Mouse (Mus musculus): Measurements from ENCODE around the gene Sirt5. TPM values are rescaled to one million over a fixed set of nuclear protein-coding genes. Genes with fewer than 3 reads are reported as not detected.

Sirt5 gene
- polyA plus RNA-seq, 1 experiment from 2014 or later: 33.6 TPM

GRCm38 (mm10) chr13:43397700-43398296 is 32.5 kb downstream of the Sirt5 start:
- peaks cover 69% of the 10 kb centered on the region for H3K36me3 ChIP-seq (replicated peaks)
- H3K27me3 ChIP-seq (ENCODE audit: poor library complexity, severe bottlenecking): no peaks in the 10 kb centered on the region
- DNase-seq (ENCODE audit: extremely low spot score, low spot score): no peak
- peak overlapping the region; percentile 90 for H3K4me3 ChIP-seq
- H3K9me3 ChIP-seq: peaks cover 9% of the 10 kb centered on the region; the same call in 1 of the 2 replicates
- H3K4me1 ChIP-seq: peaks cover 12% of the 10 kb centered on the region
- H3K27ac ChIP-seq: peak overlapping the region; percentile 99
- 41% methylated on average over 17 of the region's 17 CpGs for WGBS

GRCm38 (mm10) chr13:43398297-43399080 is 33.2 kb downstream of the Sirt5 start, which contains the start of gene Nol7:
Gene Nol7, plus strand, starts transcription at chr13:43398390.
- Histone ChIP-seq H3K36me3 (replicated peaks) (peaks cover 76% of the 10 kb centered on the region), H3K4me3 (peak within 1 kb of the TSS; percentile 90), H3K27ac (peak within 1 kb of the TSS; percentile 99), H3K4me1 (peaks cover 12% of the 10 kb centered on the region), H3K27me3 (ENCODE audit: poor library complexity, severe bottlenecking) (no peaks in the 10 kb centered on the region), H3K9me3 (peaks cover 9% of the 10 kb centered on the region; the same call in 1 of the 2 replicates)
- 1% methylated on average over 72 of the region's 72 CpGs for WGBS
- peak; percentile 97 for DNase-seq (ENCODE audit: extremely low spot score, low spot score)

- peaks cover 77% of the 10 kb centered on the region for H3K36me3 ChIP-seq (replicated peaks)
- H3K9me3 ChIP-seq: peaks cover 1% of the 10 kb centered on the region; the same call in 1 of the 2 replicates
- peak overlapping the region; percentile 90 for H3K4me3 ChIP-seq
- no peaks in the 10 kb centered on the region for H3K27me3 ChIP-seq (ENCODE audit: poor library complexity, severe bottlenecking)
- no peak overlapping the region for H3K27ac ChIP-seq
- DNase-seq (ENCODE audit: extremely low spot score, low spot score): no peak
- peaks cover 12% of the 10 kb centered on the region for H3K4me1 ChIP-seq
- 92% methylated on average over 5 of the region's 5 CpGs for WGBS
Measured at GRCm38 (mm10) chr13:43399576-43399975, 34.3 kb downstream of the Sirt5 start.

GRCm38 (mm10) chr13:43412311-43412710 is 47.0 kb downstream of the Sirt5 start:
- no peaks in the 10 kb centered on the region for H3K4me1 ChIP-seq
- H3K4me3 ChIP-seq: no peak overlapping the region
- no peak for DNase-seq (ENCODE audit: extremely low spot score, low spot score)
- no peaks in the 10 kb centered on the region for H3K27me3 ChIP-seq (ENCODE audit: poor library complexity, severe bottlenecking)
- WGBS: 88% methylated on average over 7 of the region's 7 CpGs
- H3K9me3 ChIP-seq: no peaks in the 10 kb centered on the region
- no peak overlapping the region for H3K27ac ChIP-seq
- peaks cover 95% of the 10 kb centered on the region for H3K36me3 ChIP-seq (replicated peaks)

- DNase-seq (ENCODE audit: extremely low spot score, low spot score): no peak
- 99% methylated on average over 2 of the region's 2 CpGs for WGBS
- Histone ChIP-seq H3K9me3 (no peaks in the 10 kb centered on the region), H3K36me3 (replicated peaks) (peaks cover 95% of the 10 kb centered on the region), H3K4me3 (no peak overlapping the region), H3K27me3 (ENCODE audit: poor library complexity, severe bottlenecking) (no peaks in the 10 kb centered on the region), H3K27ac (no peak overlapping the region), H3K4me1 (no peaks in the 10 kb centered on the region)
Measured at GRCm38 (mm10) chr13:43413611-43414010, 48.3 kb downstream of the Sirt5 start.

- H3K9me3 ChIP-seq: no peaks in the 10 kb centered on the region
- 79% methylated on average over 1 of the region's 1 CpGs for WGBS
- no peak overlapping the region for H3K27ac ChIP-seq
- H3K36me3 ChIP-seq (replicated peaks): peaks cover 95% of the 10 kb centered on the region
- no peak for DNase-seq (ENCODE audit: extremely low spot score, low spot score)
- H3K4me3 ChIP-seq: no peak overlapping the region
- no peaks in the 10 kb centered on the region for H3K27me3 ChIP-seq (ENCODE audit: poor library complexity, severe bottlenecking)
- no peaks in the 10 kb centered on the region for H3K4me1 ChIP-seq
Measured at GRCm38 (mm10) chr13:43415249-43415648, 50.0 kb downstream of the Sirt5 start.

- peaks cover 44% of the 10 kb centered on the region for H3K36me3 ChIP-seq (replicated peaks)
- H3K9me3 ChIP-seq: no peaks in the 10 kb centered on the region
- no peak for DNase-seq (ENCODE audit: extremely low spot score, low spot score)
- no peak overlapping the region for H3K27ac ChIP-seq
- WGBS: 98% methylated on average over 4 of the region's 4 CpGs
- no peak overlapping the region for H3K4me3 ChIP-seq
- no peaks in the 10 kb centered on the region for H3K27me3 ChIP-seq (ENCODE audit: poor library complexity, severe bottlenecking)
- H3K4me1 ChIP-seq: no peaks in the 10 kb centered on the region
Measured at GRCm38 (mm10) chr13:43428436-43428835, 63.1 kb downstream of the Sirt5 start.

- Histone ChIP-seq H3K4me1 (no peaks in the 10 kb centered on the region), H3K36me3 (replicated peaks) (peaks cover 20% of the 10 kb centered on the region), H3K27ac (no peak overlapping the region), H3K27me3 (ENCODE audit: poor library complexity, severe bottlenecking) (no peaks in the 10 kb centered on the region), H3K9me3 (peaks cover 4% of the 10 kb centered on the region; the same call in 1 of the 2 replicates), H3K4me3 (no peak overlapping the region)
- no peak for DNase-seq (ENCODE audit: extremely low spot score, low spot score)
- WGBS: 91% methylated on average over 2 of the region's 2 CpGs
Measured at GRCm38 (mm10) chr13:43433395-43433794, 68.1 kb downstream of the Sirt5 start.

- WGBS: 100% methylated on average over 1 of the region's 1 CpGs
- no peaks in the 10 kb centered on the region for H3K4me1 ChIP-seq
- no peaks in the 10 kb centered on the region for H3K27me3 ChIP-seq (ENCODE audit: poor library complexity, severe bottlenecking)
- H3K36me3 ChIP-seq (replicated peaks): peaks cover 2% of the 10 kb centered on the region; the same call in 1 of the 2 replicates
- no peak overlapping the region for H3K4me3 ChIP-seq
- H3K27ac ChIP-seq: no peak overlapping the region
- peaks cover 4% of the 10 kb centered on the region; the same call in 1 of the 2 replicates for H3K9me3 ChIP-seq
- no peak for DNase-seq (ENCODE audit: extremely low spot score, low spot score)
Measured at GRCm38 (mm10) chr13:43440376-43440775, 75.1 kb downstream of the Sirt5 start.

GRCm38 (mm10) chr13:43442551-43442950 is 77.3 kb downstream of the Sirt5 start:
- peaks cover 1% of the 10 kb centered on the region; the same call in 1 of the 2 replicates for H3K36me3 ChIP-seq (replicated peaks)
- no peak for DNase-seq (ENCODE audit: extremely low spot score, low spot score)
- WGBS: 87% methylated on average over 1 of the region's 1 CpGs
- no peak overlapping the region for H3K4me3 ChIP-seq
- H3K9me3 ChIP-seq: peaks cover 2% of the 10 kb centered on the region; the same call in 1 of the 2 replicates
- no peak overlapping the region for H3K27ac ChIP-seq
- H3K4me1 ChIP-seq: peaks cover 8% of the 10 kb centered on the region; the same call in 1 of the 2 replicates
- H3K27me3 ChIP-seq (ENCODE audit: poor library complexity, severe bottlenecking): no peaks in the 10 kb centered on the region

- Histone ChIP-seq H3K36me3 (replicated peaks) (no peaks in the 10 kb centered on the region), H3K4me1 (peaks cover 8% of the 10 kb centered on the region; the same call in 1 of the 2 replicates), H3K27me3 (ENCODE audit: poor library complexity, severe bottlenecking) (no peaks in the 10 kb centered on the region), H3K27ac (no peak overlapping the region), H3K4me3 (no peak overlapping the region), H3K9me3 (no peaks in the 10 kb centered on the region)
- no peak for DNase-seq (ENCODE audit: extremely low spot score, low spot score)
- 95% methylated on average over 4 of the region's 4 CpGs for WGBS
Measured at GRCm38 (mm10) chr13:43443706-43444105, 78.4 kb downstream of the Sirt5 start.

GRCm38 (mm10) chr13:43444717-43445116 is 79.4 kb downstream of the Sirt5 start:
- H3K4me1 ChIP-seq: peaks cover 8% of the 10 kb centered on the region; the same call in 1 of the 2 replicates
- no peaks in the 10 kb centered on the region for H3K36me3 ChIP-seq (replicated peaks)
- H3K27ac ChIP-seq: no peak overlapping the region
- H3K27me3 ChIP-seq (ENCODE audit: poor library complexity, severe bottlenecking): no peaks in the 10 kb centered on the region
- no peak for DNase-seq (ENCODE audit: extremely low spot score, low spot score)
- WGBS: 93% methylated on average over 3 of the region's 3 CpGs
- no peaks in the 10 kb centered on the region for H3K9me3 ChIP-seq
- H3K4me3 ChIP-seq: no peak overlapping the region

Measured in forebrain, embryonic 10.5 days (tissue).